Mouse (Mus musculus) left cerebral cortex, adult 8-10 months (tissue): ENCODE results near the gene Olfr133. TPM values are rescaled to one million over a fixed set of nuclear protein-coding genes. Genes with fewer than 3 reads are reported as not detected.
"Not testable (repeated sequence)": the region's sequence is repeated elsewhere in the genome, so short reads cannot be mapped to it uniquely, and the experiment has no call there.

ENCODE experiments used
- DNase-seq, 2 experiments: peaks; one replicate each; pipeline ENCODE4 v3.0.0; 2022; ENCODE audit warnings: low spot score in 2 of 2
- total RNA-seq, 4 experiments: library from RNA; stranded (reverse); gene quantifications; 2 replicates each; pipeline ENCODE4 v1.2.4; 2022

The Olfr133 gene
- total RNA-seq, result not detected

- DNase-seq, result no peak
Measured at GRCm38 (mm10) chr17:38144981-38145380, at the start of gene Olfr133. Gene Olfr133, plus strand, starts transcription at chr17:38145281.

- not testable (repeated sequence) for DNase-seq
Measured at GRCm38 (mm10) chr17:38124199-38124598, 20.9 kb upstream of the Olfr133 start.

GRCm38 (mm10) chr17:38125371-38125770 is 19.7 kb upstream of the Olfr133 start:
- not testable (repeated sequence) for DNase-seq

GRCm38 (mm10) chr17:38134426-38134825 is 10.7 kb upstream of the Olfr133 start, which contains the start of gene Olfr132:
Gene Olfr132, minus strand, starts transcription at chr17:38134526.
- DNase-seq, result no peak

- DNase-seq, result no peak
Measured at GRCm38 (mm10) chr17:38171088-38171487, 26.0 kb downstream of the Olfr133 start, which contains the start of gene Olfr134. Gene Olfr134, plus strand, starts transcription at chr17:38171388.

Other genes with a start within 250 kb of the Olfr133 start
- gene Olfr127, start 244.8 kb upstream of the Olfr133 start, total RNA-seq, result not detected
- not detected for gene Olfr128, start 224.7 kb upstream of the Olfr133 start, total RNA-seq
- not detected for gene Olfr761, start 192.2 kb upstream of the Olfr133 start, total RNA-seq
- gene Olfr129, start 85.2 kb upstream of the Olfr133 start, total RNA-seq, result not detected
- gene Olfr130, start 81.4 kb upstream of the Olfr133 start, total RNA-seq, result not detected
- not detected for gene Olfr131, start 56.6 kb upstream of the Olfr133 start, total RNA-seq
- not detected for gene Olfr132, start 10.8 kb upstream of the Olfr133 start, total RNA-seq
- gene Olfr134, start 26.1 kb downstream of the Olfr133 start, total RNA-seq, result not detected
- not detected for gene Olfr135, start 59.1 kb downstream of the Olfr133 start, total RNA-seq
- not detected for gene Olfr138, start 115.8 kb downstream of the Olfr133 start, total RNA-seq
- not detected for gene Olfr137, start 162.3 kb downstream of the Olfr133 start, total RNA-seq
- gene Olfr136, start 184.6 kb downstream of the Olfr133 start, total RNA-seq, result not detected